Mouse (Mus musculus) kidney, postnatal 0 days (tissue): Measurements from ENCODE around the gene 1700123O20Rik. TPM values are rescaled to one million over a fixed set of nuclear protein-coding genes. Genes with fewer than 3 reads are reported as not detected.

Experiments used
- ATAC-seq: fragments of 200-750 bp; cut with Nextera tagmentation; replicated peaks from 2 replicates; pipeline ENCODE4 v1.8.0; 2017; ENCODE audit warnings: low read depth, moderate number of reproducible peaks, moderate TSS enrichment, moderate library complexity; ENCODE audit not compliant: low FRiP score
- DNase-seq: peaks from one replicate; pipeline ENCODE4 v3.0.0-alpha.2; 2016; ENCODE audit warnings: low spot score
- H3K27ac ChIP-seq: fragments of 300-500 bp; sonication (generic); 2 replicates; pipeline ENCODE4 v1.5.1; 2014; ENCODE audit warnings: mild to moderate bottlenecking
- H3K27me3 ChIP-seq: fragments of 300-500 bp; sonication (generic); 2 replicates; pipeline ENCODE4 v1.6.1; 2014; ENCODE audit warnings: low read length, mixed read lengths; ENCODE audit not compliant: insufficient read depth
- H3K36me3 ChIP-seq: fragments of 300-500 bp; sonication (generic); 2 replicates; pipeline ENCODE4 v1.6.1; 2014; ENCODE audit warnings: low read length, mixed read lengths; ENCODE audit not compliant: insufficient read depth
- H3K4me1 ChIP-seq: fragments of 300-500 bp; sonication (generic); replicated peaks from 2 replicates; pipeline ENCODE4 v1.6.1; 2014; ENCODE audit warnings: antibody characterized with exemption, low read length, mixed read lengths; ENCODE audit not compliant: insufficient read depth
- H3K4me2 ChIP-seq: fragments of 300-500 bp; sonication (generic); 2 replicates; pipeline ENCODE4 v1.6.1; 2014; ENCODE audit warnings: mild to moderate bottlenecking, low read length, moderate library complexity, mixed read lengths
- H3K4me3 ChIP-seq: fragments of 300-500 bp; sonication (generic); replicated peaks from 2 replicates; pipeline ENCODE4 v1.5.1; 2014; ENCODE audit warnings: low read depth, low read length
- H3K9ac ChIP-seq: fragments of 300-500 bp; sonication (generic); 2 replicates; pipeline ENCODE4 v1.6.1; 2014; ENCODE audit warnings: low read depth, low read length
- H3K9me3 ChIP-seq: fragments of 300-500 bp; sonication (generic); replicated peaks from 2 replicates; pipeline ENCODE4 v1.6.1; 2016; ENCODE audit warnings: low read length, inconsistent platforms, mixed read lengths
- CTCF ChIP-seq: IDR thresholded peaks from 2 replicates; pipeline ENCODE4 v1.5.1; 2016; ENCODE audit warnings: antibody characterized with exemption, low read depth, mild to moderate bottlenecking, moderate library complexity
- WGBS: fragments of 180-500 bp; shearing (Covaris S2); extraction: QIAGEN DNeasy Blood & Tissue Kit; methylation state at CpG from one replicate; pipeline ENCODE4 v1.1.7; 2014; 5-methylcytosine and 5-hydroxymethylcytosine counted together
- polyA plus RNA-seq: library from polyadenylated mRNA; unstranded; fragments of >200 nt; fragmentation: Nextera tagmentation; extraction: Ambion mirVana; gene quantifications from 2 replicates; pipeline ENCODE4 v1.2.1, GENCODE M21; 2015

1700123O20Rik gene
- polyA plus RNA-seq, 1 experiment from 2014 or later, result 102 TPM

DNA sequence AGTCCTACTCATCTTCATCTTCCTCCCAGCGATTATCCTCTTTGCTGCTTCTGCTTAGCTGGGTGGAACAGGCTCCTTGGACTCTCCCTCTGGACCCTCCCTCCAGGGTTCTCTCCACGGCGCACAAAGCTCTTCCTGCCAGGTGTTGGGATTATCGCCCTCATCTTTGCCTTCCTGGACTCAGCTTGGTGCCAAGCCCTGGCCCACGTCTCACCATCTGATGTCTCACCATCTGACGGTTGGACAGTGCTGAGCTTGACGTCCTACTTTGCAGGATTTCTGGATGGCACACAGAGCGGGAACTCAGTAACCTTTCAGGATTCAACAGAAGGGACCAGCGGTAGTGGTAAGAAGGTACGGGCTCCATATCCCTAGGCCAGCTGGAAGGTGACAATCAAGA is 35.7 kb downstream of the 1700123O20Rik start:
- Histone ChIP-seq H3K4me1 (no peaks in the 10 kb centered on the region), H3K9me3 (no peaks in the 10 kb centered on the region), H3K4me2 (no peak overlapping the region), H3K36me3 (0 out of 2 replicates have a peak, but pooled peaks cover 3% of the 10 kb centered on the region), H3K9ac (no peak overlapping the region), H3K27ac (no peak overlapping the region), H3K27me3 (no peaks in the 10 kb centered on the region), H3K4me3 (no peak overlapping the region)
- ATAC-seq (no peak), DNase-seq (no peak)
- WGBS, result 82% methylated on average over 10 of the region's 10 CpGs
- TF ChIP-seq CTCF, result no peak

GRCm38 (mm10) chr14:54724049-54724448 is 38.0 kb downstream of the 1700123O20Rik start:
- Histone ChIP-seq H3K4me2 (no peak overlapping the region), H3K27me3 (no peaks in the 10 kb centered on the region), H3K4me3 (no peak overlapping the region), H3K9me3 (no peaks in the 10 kb centered on the region), H3K4me1 (no peaks in the 10 kb centered on the region), H3K36me3 (0 out of 2 replicates have a peak, but pooled peaks cover 3% of the 10 kb centered on the region), H3K27ac (no peak overlapping the region), H3K9ac (no peak overlapping the region)
- 80% methylated on average over 6 of the region's 6 CpGs for WGBS
- DNase-seq (no peak), ATAC-seq (no peak)
- TF ChIP-seq CTCF, result no peak

DNA sequence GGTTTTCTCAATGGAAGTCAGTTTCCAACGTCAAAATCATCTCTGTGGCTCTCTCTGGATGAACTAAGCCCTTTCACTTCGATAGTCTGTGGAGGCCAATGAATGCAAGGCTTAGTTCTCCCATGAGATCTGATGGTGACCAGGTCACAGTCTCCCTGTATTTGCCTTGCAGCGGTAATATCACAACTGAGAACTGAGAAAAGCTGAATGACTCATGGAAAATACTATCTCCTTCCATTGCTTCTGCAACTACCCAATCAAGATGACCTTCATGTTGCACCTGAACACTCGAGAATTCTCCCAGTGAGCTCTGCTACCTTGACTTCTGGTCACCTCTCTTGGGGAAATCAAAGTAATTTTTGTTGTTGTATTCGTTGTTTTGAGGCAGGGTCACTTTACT is 41.5 kb downstream of the 1700123O20Rik start:
- 0 out of 2 replicates have a peak, but pooled peaks cover 3% of the 10 kb centered on the region for H3K36me3 ChIP-seq
- H3K9ac ChIP-seq, result no peak overlapping the region
- H3K27ac ChIP-seq, result no peak overlapping the region
- ATAC-seq (no peak), DNase-seq (no peak)
- no peaks in the 10 kb centered on the region for H3K4me1 ChIP-seq
- no peak overlapping the region for H3K4me2 ChIP-seq
- H3K9me3 ChIP-seq, result no peaks in the 10 kb centered on the region
- no peak overlapping the region for H3K4me3 ChIP-seq
- no peak for TF ChIP-seq CTCF
- no peaks in the 10 kb centered on the region for H3K27me3 ChIP-seq
- 74% methylated on average over 5 of the region's 5 CpGs for WGBS

GRCm38 (mm10) chr14:54728823-54729653 is 43.0 kb downstream of the 1700123O20Rik start:
- Histone ChIP-seq H3K4me3 (no peak overlapping the region), H3K9ac (no peak overlapping the region), H3K36me3 (0 out of 2 replicates have a peak, but pooled peaks cover 3% of the 10 kb centered on the region), H3K9me3 (no peaks in the 10 kb centered on the region), H3K27ac (no peak overlapping the region), H3K4me2 (no peak overlapping the region), H3K27me3 (no peaks in the 10 kb centered on the region), H3K4me1 (no peaks in the 10 kb centered on the region)
- ATAC-seq (no peak), DNase-seq (no peak)
- 81% methylated on average over 13 of the region's 13 CpGs for WGBS
- TF ChIP-seq CTCF, result no peak

DNA sequence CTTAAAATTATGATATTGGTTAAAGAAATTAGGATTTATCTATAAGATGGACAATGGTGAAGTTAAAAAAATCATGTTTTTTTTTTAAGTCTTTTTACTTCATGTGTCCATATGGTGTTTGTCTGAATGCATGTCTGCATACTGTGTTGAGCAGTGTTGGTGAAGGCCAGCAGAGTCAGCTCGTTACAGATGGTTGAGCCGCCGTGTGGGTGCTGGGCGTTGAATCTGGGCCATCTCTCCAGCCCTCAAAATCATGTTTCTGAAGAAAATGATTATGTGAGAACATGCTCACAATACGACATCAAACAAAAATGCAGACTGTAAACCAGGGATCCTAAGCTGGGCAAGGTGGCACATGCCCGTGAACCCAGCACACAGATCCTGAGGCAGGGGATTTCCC is 44.3 kb downstream of the 1700123O20Rik start:
- no peak overlapping the region for H3K4me3 ChIP-seq
- no peak for TF ChIP-seq CTCF
- DNase-seq (no peak), ATAC-seq (no peak)
- H3K27ac ChIP-seq, result no peak overlapping the region
- H3K9me3 ChIP-seq, result no peaks in the 10 kb centered on the region
- 88% methylated on average over 6 of the region's 6 CpGs for WGBS
- H3K36me3 ChIP-seq, result 0 out of 2 replicates have a peak, but pooled peaks cover 1% of the 10 kb centered on the region
- no peak overlapping the region for H3K4me2 ChIP-seq
- H3K9ac ChIP-seq, result no peak overlapping the region
- no peaks in the 10 kb centered on the region for H3K27me3 ChIP-seq
- no peaks in the 10 kb centered on the region for H3K4me1 ChIP-seq

- no peak for TF ChIP-seq CTCF
- H3K27me3 ChIP-seq, result no peaks in the 10 kb centered on the region
- no peak overlapping the region for H3K27ac ChIP-seq
- DNase-seq (no peak), ATAC-seq (no peak)
- no peak overlapping the region for H3K4me2 ChIP-seq
- 90% methylated on average over 8 of the region's 8 CpGs for WGBS
- H3K9me3 ChIP-seq, result no peaks in the 10 kb centered on the region
- H3K9ac ChIP-seq, result no peak overlapping the region
- no peaks in the 10 kb centered on the region for H3K4me1 ChIP-seq
- H3K36me3 ChIP-seq, result no peaks in the 10 kb centered on the region
- H3K4me3 ChIP-seq, result no peak overlapping the region
Measured at GRCm38 (mm10) chr14:54732206-54732605, 46.2 kb downstream of the 1700123O20Rik start.
